Mouse (Mus musculus) cortical plate, adult 2 months (tissue): ENCODE data around the gene Camk1d. TPM values are rescaled to one million over a fixed set of nuclear protein-coding genes. Genes with fewer than 3 reads are reported as not detected.
"Not testable (repeated sequence)": the region's sequence is repeated elsewhere in the genome, so short reads cannot be mapped to it uniquely, and the experiment has no call there.

Source experiments
- H3K27ac ChIP-seq: fragments of 200-500 bp; 2 replicates; pipeline ENCODE4 v1.5.1; 2012; ENCODE audit warnings: low read length, control low read depth, inconsistent platforms; ENCODE audit not compliant: insufficient read depth
- H3K4me1 ChIP-seq: fragments of 200-500 bp; 2 replicates; pipeline ENCODE4 v1.6.1; 2011; ENCODE audit warnings: low read length; ENCODE audit not compliant: control insufficient read depth, insufficient read depth
- H3K4me3 ChIP-seq: fragments of 200-500 bp; 2 replicates; pipeline ENCODE4 v1.5.1; 2011; ENCODE audit warnings: mild to moderate bottlenecking, low read length, control low read depth; ENCODE audit not compliant: insufficient read depth
- CTCF ChIP-seq: fragments of 200-500 bp; IDR thresholded peaks from 2 replicates; pipeline ENCODE4 v1.5.1; 2011; ENCODE audit warnings: mild to moderate bottlenecking, control low read depth, low read length; ENCODE audit not compliant: insufficient read depth; ENCODE audit errors: extremely low read depth
- POLR2A ChIP-seq: fragments of 200-500 bp; IDR thresholded peaks from 2 replicates; pipeline ENCODE4 v1.6.1; 2011; ENCODE audit warnings: mild to moderate bottlenecking, low read length, control low read depth; ENCODE audit not compliant: insufficient read depth; ENCODE audit errors: extremely low read depth
- polyA plus RNA-seq: library from polyadenylated mRNA; depleted of rRNA; stranded (reverse); fragments of >200 nt; gene quantifications from 2 replicates; pipeline ENCODE4 v1.2.3, GENCODE M21; 2012

The Camk1d gene
- polyA plus RNA-seq, 1 experiment, result 39.9 TPM

DNA sequence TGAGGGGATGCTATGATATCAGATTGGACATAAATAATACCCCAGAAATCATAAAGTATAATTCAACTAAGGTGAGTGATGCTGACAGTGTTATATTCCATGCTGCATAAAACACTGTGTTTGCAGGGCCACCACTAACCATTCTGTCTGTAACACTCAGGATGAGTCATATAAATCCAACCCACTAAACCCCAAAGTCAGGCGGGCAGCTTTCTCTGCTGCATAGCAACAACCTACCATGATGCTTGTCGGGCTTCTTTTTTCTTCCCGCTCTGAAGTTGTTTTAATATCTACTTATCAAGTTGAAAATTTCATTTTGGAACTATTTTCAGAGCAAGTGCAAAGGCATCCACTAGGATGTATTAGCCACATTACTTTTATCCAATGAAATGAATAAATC, 161.1 kb downstream of the Camk1d start:
- no peak for TF ChIP-seq CTCF
- TF ChIP-seq POLR2A, result no peak
- Histone ChIP-seq H3K27ac (0 out of 2 replicates have a peak overlapping the region, but pooled peaks have one; percentile 47), H3K4me1 (no peaks in the 10 kb centered on the region; the same call in 1 of the 2 replicates), H3K4me3 (no peak overlapping the region)

- Histone ChIP-seq H3K4me1 (no peaks in the 10 kb centered on the region; the same call in 1 of the 2 replicates), H3K4me3 (no peak overlapping the region), H3K27ac (no peak overlapping the region)
- TF ChIP-seq POLR2A (no peak), CTCF (no peak)
These were observed 162.5 kb downstream of the Camk1d start for GRCm38 (mm10) chr2:5551758-5552255.

- TF ChIP-seq CTCF, result no peak
- no peak for TF ChIP-seq POLR2A
- no peak overlapping the region for H3K4me3 ChIP-seq
- no peaks in the 10 kb centered on the region; the same call in 1 of the 2 replicates for H3K4me1 ChIP-seq
- no peak overlapping the region for H3K27ac ChIP-seq
These were observed 165.0 kb downstream of the Camk1d start for GRCm38 (mm10) chr2:5549334-5549733.

GRCm38 (mm10) chr2:5548872-5549271, 165.4 kb downstream of the Camk1d start:
- no peak for TF ChIP-seq POLR2A
- no peak for TF ChIP-seq CTCF
- Histone ChIP-seq H3K27ac (no peak overlapping the region), H3K4me1 (no peaks in the 10 kb centered on the region; the same call in 1 of the 2 replicates), H3K4me3 (no peak overlapping the region)

DNA sequence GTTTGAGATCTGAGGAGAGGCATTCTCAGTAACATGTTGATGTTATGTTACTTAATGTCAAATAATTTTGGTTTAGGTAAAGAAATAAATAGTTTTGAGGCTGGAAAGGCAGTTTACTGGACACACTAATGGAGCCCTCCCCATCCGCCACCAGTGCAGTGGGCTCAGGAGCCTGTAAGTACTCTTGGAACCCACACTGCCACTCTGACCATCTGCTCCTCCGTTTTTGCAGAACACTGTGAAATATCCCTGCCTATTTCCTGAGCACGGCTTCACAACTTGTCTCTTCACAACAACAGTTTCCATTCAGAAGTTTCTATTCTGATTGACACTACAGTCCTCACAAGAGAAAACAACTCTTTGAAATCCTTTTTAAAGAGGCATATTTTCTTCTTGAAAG, 173.4 kb downstream of the Camk1d start:
- no peak overlapping the region for H3K27ac ChIP-seq
- TF ChIP-seq CTCF, result no peak
- TF ChIP-seq POLR2A, result no peak
- no peak overlapping the region for H3K4me3 ChIP-seq
- H3K4me1 ChIP-seq, result no peaks in the 10 kb centered on the region; the same call in 1 of the 2 replicates

DNA sequence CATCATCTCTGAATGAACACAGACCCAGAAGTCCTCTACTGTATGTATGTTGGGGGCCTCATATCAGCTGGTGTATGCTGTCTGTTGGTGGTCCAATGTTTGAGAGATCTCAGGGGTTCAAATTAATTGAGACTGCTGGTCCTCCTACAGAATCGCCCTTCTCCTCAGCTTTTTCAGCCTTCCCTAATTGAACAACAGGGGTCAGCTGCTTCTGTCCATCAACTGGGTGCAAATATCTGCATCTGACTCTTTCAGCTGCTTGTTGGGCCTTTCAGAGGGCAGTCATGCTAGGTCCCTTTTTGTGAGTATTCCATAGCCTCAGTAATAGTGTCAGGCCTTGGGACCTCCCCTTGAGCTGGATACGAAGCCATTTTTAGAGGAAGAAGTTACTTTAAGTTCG, 174.4 kb downstream of the Camk1d start:
- H3K4me1 ChIP-seq, H3K4me3 ChIP-seq, H3K27ac ChIP-seq: not testable (repeated sequence)

DNA sequence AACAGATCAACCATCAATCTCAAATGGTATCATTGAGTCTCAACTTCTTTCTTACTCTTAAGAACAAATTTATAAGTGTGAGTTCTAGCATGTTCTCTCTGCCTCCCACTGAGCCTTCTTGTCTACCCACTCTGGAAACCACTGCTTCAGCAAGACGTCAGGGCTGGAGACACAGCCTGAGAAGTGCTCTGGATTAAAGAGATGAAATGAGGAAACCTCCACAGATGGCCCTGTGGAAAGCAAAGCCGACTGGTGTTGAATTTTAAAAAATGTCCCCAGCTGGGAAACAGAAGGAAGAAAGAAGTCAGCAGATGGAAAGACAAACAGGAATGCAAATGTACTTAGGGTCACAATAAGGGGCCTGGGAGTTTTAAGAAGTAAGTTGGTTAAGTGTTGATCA, 180.4 kb downstream of the Camk1d start:
- TF ChIP-seq CTCF, result no peak
- no peak for TF ChIP-seq POLR2A

DNA sequence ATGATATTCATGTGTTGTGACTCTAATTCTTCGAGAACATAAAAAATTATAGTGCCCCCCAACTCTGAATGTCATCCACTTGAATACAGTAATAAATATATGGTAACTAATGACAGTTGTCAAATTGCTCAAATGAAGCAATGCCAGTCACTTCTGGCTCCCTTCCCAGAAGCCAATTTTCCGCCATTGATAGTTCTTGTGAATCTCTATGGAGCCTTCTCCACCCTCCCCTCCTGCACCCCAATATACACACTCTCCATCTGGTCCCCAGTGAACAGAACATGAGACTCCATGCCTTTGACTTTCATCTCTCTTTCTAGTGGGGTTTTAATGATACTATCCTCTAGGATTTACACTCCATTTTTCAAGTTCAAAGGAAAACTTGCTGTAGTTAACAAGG, 184.3 kb downstream of the Camk1d start:
- Histone ChIP-seq H3K4me1 (peaks cover 5% of the 10 kb centered on the region), H3K4me3 (no peak overlapping the region), H3K27ac (no peak overlapping the region)
- TF ChIP-seq POLR2A, result no peak
- no peak for TF ChIP-seq CTCF

More for the DNA sequence above, 180.4 kb downstream of the Camk1d start:
- Histone ChIP-seq H3K4me1 (no peaks in the 10 kb centered on the region; the same call in 1 of the 2 replicates), H3K27ac (no peak overlapping the region), H3K4me3 (no peak overlapping the region)

DNA sequence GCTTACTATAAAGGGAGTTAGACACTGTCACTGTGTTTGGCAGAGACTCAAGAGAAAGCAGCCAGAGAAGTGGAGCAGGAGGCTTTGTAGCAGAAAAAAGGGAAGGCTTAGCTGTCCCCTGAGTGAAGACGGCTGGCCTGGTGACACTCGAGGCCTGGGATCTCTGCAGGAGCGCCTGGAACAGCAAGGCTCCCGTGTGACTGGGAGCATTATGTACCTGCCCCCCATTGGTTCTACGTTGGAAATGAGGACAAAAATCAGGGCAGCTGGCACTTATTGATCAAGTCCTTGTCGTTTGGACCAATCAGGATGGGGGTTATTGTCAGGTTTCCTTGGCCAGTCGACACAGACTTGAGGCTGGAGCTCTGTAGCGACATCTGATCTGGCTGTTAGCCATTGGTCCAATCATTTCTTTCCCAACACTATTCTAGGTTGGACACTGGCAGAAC, 195.1 kb downstream of the Camk1d start:
- no peak overlapping the region; the same call in 1 of the 2 replicates for H3K27ac ChIP-seq
- H3K4me1 ChIP-seq, result peaks cover 5% of the 10 kb centered on the region; the same call in 1 of the 2 replicates
- TF ChIP-seq CTCF (no peak), POLR2A (no peak)
- H3K4me3 ChIP-seq, result no peak overlapping the region

GRCm38 (mm10) chr2:5515106-5515505, 199.2 kb downstream of the Camk1d start:
- Histone ChIP-seq H3K4me3 (no peak overlapping the region), H3K4me1 (peaks cover 6% of the 10 kb centered on the region), H3K27ac (no peak overlapping the region)
- TF ChIP-seq CTCF (no peak), POLR2A (no peak)
